Mouse (Mus musculus) common myeloid progenitor, adult 5-6 weeks (primary cell): Measurements from ENCODE around the gene Pheta1. TPM values are rescaled to one million over a fixed set of nuclear protein-coding genes. Genes with fewer than 3 reads are reported as not detected.
"Not testable (repeated sequence)": the region's sequence is repeated elsewhere in the genome, so short reads cannot be mapped to it uniquely, and the experiment has no call there.

ENCODE experiments used
- ATAC-seq: replicated peaks from 2 replicates; pipeline ENCODE4 v1.8.0; 2016; ENCODE audit warnings: low read depth, mild to moderate bottlenecking, moderate TSS enrichment, inconsistent platforms; ENCODE audit not compliant: poor library complexity, severe bottlenecking
- total RNA-seq: library from RNA; stranded (forward); fragments of 200-1000, 187-1606 nt; gene quantifications from 2 replicates; pipeline ENCODE4 v1.2.3, GENCODE M21; 2017

Gene Pheta1
- total RNA-seq, 1 experiment from 2014 or later, result 2.6 TPM

- ATAC-seq, result no peak
Observed at GRCm38 (mm10) chr5:121841516-121841915, 7.3 kb upstream of the Pheta1 start.

- no peak for ATAC-seq
Observed at GRCm38 (mm10) chr5:121841973-121842372, 6.8 kb upstream of the Pheta1 start.

GRCm38 (mm10) chr5:121842665-121843118, 6.1 kb upstream of the Pheta1 start:
- peak; percentile 51 for ATAC-seq

GRCm38 (mm10) chr5:121843138-121843905, 5.5 kb upstream of the Pheta1 start:
- ATAC-seq, result peak; percentile 7; the same call in 1 of the 2 replicates

- no peak for ATAC-seq
Observed at GRCm38 (mm10) chr5:121845361-121845760, 3.4 kb upstream of the Pheta1 start.

- ATAC-seq, result no peak
Observed at GRCm38 (mm10) chr5:121846322-121846721, 2.5 kb upstream of the Pheta1 start.

GRCm38 (mm10) chr5:121847269-121847668, 1.5 kb upstream of the Pheta1 start:
- not testable (repeated sequence) for ATAC-seq

- ATAC-seq, result peak; percentile 42
Observed at GRCm38 (mm10) chr5:121848035-121848519, 707 bp upstream of the Pheta1 start.

GRCm38 (mm10) chr5:121849478-121850349, 930 bp downstream of the Pheta1 start:
- ATAC-seq, result no peak

GRCm38 (mm10) chr5:121853368-121854051, 4.7 kb downstream of the Pheta1 start:
- ATAC-seq, result no peak

GRCm38 (mm10) chr5:121854768-121855167, 6.0 kb downstream of the Pheta1 start:
- ATAC-seq, result no peak

- no peak for ATAC-seq
Observed at GRCm38 (mm10) chr5:121856740-121857139, 8.0 kb downstream of the Pheta1 start.

- ATAC-seq, result no peak
Observed at GRCm38 (mm10) chr5:121858427-121858826, 9.6 kb downstream of the Pheta1 start.

- ATAC-seq, result no peak
Observed at GRCm38 (mm10) chr5:121861964-121862363, 13.2 kb downstream of the Pheta1 start.

GRCm38 (mm10) chr5:121864330-121864729, 15.5 kb downstream of the Pheta1 start:
- ATAC-seq, result no peak

- no peak for ATAC-seq
Observed at GRCm38 (mm10) chr5:121867963-121868362, 19.2 kb downstream of the Pheta1 start.

- no peak for ATAC-seq
Observed at GRCm38 (mm10) chr5:121870832-121871231, 22.0 kb downstream of the Pheta1 start.

- ATAC-seq, result no peak
Observed at GRCm38 (mm10) chr5:121871515-121872030, 22.8 kb downstream of the Pheta1 start.

- peak; percentile 62; the same call in 1 of the 2 replicates for ATAC-seq
Observed at GRCm38 (mm10) chr5:121872158-121872557, 23.4 kb downstream of the Pheta1 start.

- ATAC-seq, result no peak
Observed at GRCm38 (mm10) chr5:121875041-121875440, 26.3 kb downstream of the Pheta1 start.
